Mouse (Mus musculus): ENCODE measurements around the gene Gm21985.
"Not testable (repeated sequence)": the region's sequence is repeated elsewhere in the genome, so short reads cannot be mapped to it uniquely, and the experiment has no call there.

Gene Gm21985

GRCm38 (mm10) chr2:112265448-112266241, 469 bp upstream of the Gm21985 start, which contains the start of gene Slc12a6:
Gene Slc12a6, plus strand, starts transcription at chr2:112265825.
- peak; percentile 67 for DNase-seq (ENCODE audit: low spot score)

GRCm38 (mm10) chr2:112266780-112267179, 666 bp downstream of the Gm21985 start:
- no peak for DNase-seq (ENCODE audit: low spot score)

- DNase-seq (ENCODE audit: low spot score), result no peak
Observed at GRCm38 (mm10) chr2:112267547-112268269, 1.6 kb downstream of the Gm21985 start.

GRCm38 (mm10) chr2:112270011-112270410, 3.9 kb downstream of the Gm21985 start:
- DNase-seq (ENCODE audit: low spot score), result no peak

- DNase-seq (ENCODE audit: low spot score), result no peak
Observed at GRCm38 (mm10) chr2:112272909-112273308, 6.8 kb downstream of the Gm21985 start.

- DNase-seq (ENCODE audit: low spot score), result no peak
Observed at GRCm38 (mm10) chr2:112273474-112273873, 7.4 kb downstream of the Gm21985 start.

- DNase-seq (ENCODE audit: low spot score), result no peak
Observed at GRCm38 (mm10) chr2:112276870-112277269, 10.8 kb downstream of the Gm21985 start.

- DNase-seq (ENCODE audit: low spot score), result no peak
Observed at GRCm38 (mm10) chr2:112282846-112283245, 16.7 kb downstream of the Gm21985 start.

- DNase-seq (ENCODE audit: low spot score), result no peak
Observed at GRCm38 (mm10) chr2:112284363-112285030, 18.4 kb downstream of the Gm21985 start.

- no peak for DNase-seq (ENCODE audit: low spot score)
Observed at GRCm38 (mm10) chr2:112285031-112285390, 18.9 kb downstream of the Gm21985 start.

- DNase-seq (ENCODE audit: low spot score), result not testable (repeated sequence)
Observed at GRCm38 (mm10) chr2:112286062-112286461, 19.9 kb downstream of the Gm21985 start.

- DNase-seq (ENCODE audit: low spot score), result no peak
Observed at GRCm38 (mm10) chr2:112287059-112287458, 20.9 kb downstream of the Gm21985 start.

GRCm38 (mm10) chr2:112289507-112289906, 23.4 kb downstream of the Gm21985 start:
- no peak for DNase-seq (ENCODE audit: low spot score)

- no peak for DNase-seq (ENCODE audit: low spot score)
Observed at GRCm38 (mm10) chr2:112292823-112293222, 26.7 kb downstream of the Gm21985 start.

GRCm38 (mm10) chr2:112296211-112296610, 30.1 kb downstream of the Gm21985 start:
- no peak for DNase-seq (ENCODE audit: low spot score)

- no peak for DNase-seq (ENCODE audit: low spot score)
Observed at GRCm38 (mm10) chr2:112298221-112298620, 32.1 kb downstream of the Gm21985 start.

GRCm38 (mm10) chr2:112308671-112309070, 42.6 kb downstream of the Gm21985 start:
- peak; percentile 31 for DNase-seq (ENCODE audit: low spot score)

GRCm38 (mm10) chr2:112309161-112309600, 43.1 kb downstream of the Gm21985 start:
- DNase-seq (ENCODE audit: low spot score), result no peak

GRCm38 (mm10) chr2:112315638-112316037, 49.5 kb downstream of the Gm21985 start:
- no peak for DNase-seq (ENCODE audit: low spot score)

- DNase-seq (ENCODE audit: low spot score), result no peak
Observed at GRCm38 (mm10) chr2:112318227-112318626, 52.1 kb downstream of the Gm21985 start.

GRCm38 (mm10) chr2:112318905-112319304, 52.8 kb downstream of the Gm21985 start:
- no peak for DNase-seq (ENCODE audit: low spot score)

- no peak for DNase-seq (ENCODE audit: low spot score)
Observed at GRCm38 (mm10) chr2:112328069-112328777, 62.1 kb downstream of the Gm21985 start.
